Mouse (Mus musculus) intestine, embryonic 16.5 days (tissue): ENCODE results near the gene Morf4l2. TPM values are rescaled to one million over a fixed set of nuclear protein-coding genes. Genes with fewer than 3 reads are reported as not detected.
"Not testable (repeated sequence)": the region's sequence is repeated elsewhere in the genome, so short reads cannot be mapped to it uniquely, and the experiment has no call there.

Experiments
- ATAC-seq: fragments of 200-750 bp; cut with Nextera tagmentation; 2 replicates; pipeline ENCODE4 v1.8.0; 2017; ENCODE audit warnings: moderate TSS enrichment, moderate library complexity
- H3K27ac ChIP-seq: fragments of 300-500 bp; sonication (generic); 2 replicates; pipeline ENCODE4 v1.5.1; 2014; ENCODE audit warnings: mild to moderate bottlenecking, low read length
- H3K27me3 ChIP-seq: fragments of 300-500 bp; sonication (generic); replicated peaks from 2 replicates; pipeline ENCODE4 v1.6.1; 2014; ENCODE audit warnings: low read length, control low read depth, mixed read lengths; ENCODE audit not compliant: control insufficient read depth, insufficient read depth
- H3K36me3 ChIP-seq: fragments of 300-500 bp; sonication (generic); 2 replicates; pipeline ENCODE4 v1.6.1; 2014; ENCODE audit warnings: low read length, control low read depth; ENCODE audit not compliant: control insufficient read depth, insufficient read depth
- H3K4me1 ChIP-seq: fragments of 300-500 bp; sonication (generic); 2 replicates; pipeline ENCODE4 v1.6.1; 2014; ENCODE audit warnings: low read length, control low read depth, mixed read lengths; ENCODE audit not compliant: control insufficient read depth, insufficient read depth
- H3K4me2 ChIP-seq: fragments of 300-500 bp; sonication (generic); 2 replicates; pipeline ENCODE4 v1.6.1; 2014; ENCODE audit warnings: low read depth, low read length, control low read depth
- H3K4me3 ChIP-seq: fragments of 300-500 bp; sonication (generic); 2 replicates; pipeline ENCODE4 v1.5.1; 2014; ENCODE audit warnings: mild to moderate bottlenecking, low read length
- H3K9ac ChIP-seq: fragments of 300-500 bp; sonication (generic); 2 replicates; pipeline ENCODE4 v1.6.1; 2014; ENCODE audit warnings: low read depth, low read length
- H3K9me3 ChIP-seq: fragments of 300-500 bp; sonication (generic); 2 replicates; pipeline ENCODE4 v1.6.1; 2016; ENCODE audit warnings: low read length, control low read depth; ENCODE audit not compliant: control insufficient read depth
- WGBS: fragments of 180-500 bp; shearing (Covaris S2); extraction: QIAGEN DNeasy Blood & Tissue Kit; methylation state at CpG from one replicate; pipeline ENCODE4 v1.1.7; 2014; 5-methylcytosine and 5-hydroxymethylcytosine counted together
- polyA plus RNA-seq: library from polyadenylated mRNA; unstranded; fragments of >200 nt; fragmentation: Nextera tagmentation; extraction: Ambion mirVana; gene quantifications from 2 replicates; pipeline ENCODE4 v1.2.1, GENCODE M21; 2015

Morf4l2 gene
- polyA plus RNA-seq, 1 experiment from 2014 or later = 440 TPM

GRCm38 (mm10) chrX:136708782-136709181 lies 34.7 kb downstream of the Morf4l2 start:
- peak; percentile 43; the same call in 1 of the 2 replicates for ATAC-seq
- WGBS = 33% methylated on average over 14 of the region's 14 CpGs

GRCm38 (mm10) chrX:136708168-136708681 lies 35.3 kb downstream of the Morf4l2 start:
- Histone ChIP-seq H3K9me3 (no peaks in the 10 kb centered on the region), H3K27ac (peak overlapping the region; percentile 65), H3K36me3 (no peaks in the 10 kb centered on the region), H3K4me2 (peak overlapping the region; percentile 59), H3K27me3 (no peaks in the 10 kb centered on the region), H3K4me3 (peak overlapping the region; percentile 56), H3K9ac (peak overlapping the region; percentile 72), H3K4me1 (no peaks in the 10 kb centered on the region)
- peak; percentile 90 for ATAC-seq
- 7% methylated on average over 17 of the region's 18 CpGs for WGBS

More at GRCm38 (mm10) chrX:136708782-136709181, 34.7 kb downstream of the Morf4l2 start:
- Histone ChIP-seq H3K9ac (peak overlapping the region; percentile 72), H3K4me3 (peak overlapping the region; percentile 56), H3K27me3 (no peaks in the 10 kb centered on the region), H3K4me2 (peak overlapping the region; percentile 59), H3K36me3 (no peaks in the 10 kb centered on the region), H3K4me1 (no peaks in the 10 kb centered on the region), H3K9me3 (no peaks in the 10 kb centered on the region), H3K27ac (peak overlapping the region; percentile 65)

GRCm38 (mm10) chrX:136707446-136708167 lies 35.9 kb downstream of the Morf4l2 start, which contains the start of gene Tceal1:
Gene Tceal1, plus strand, starts transcription at chrX:136707982.
- no peaks in the 10 kb centered on the region for H3K9me3 ChIP-seq
- H3K36me3 ChIP-seq = no peaks in the 10 kb centered on the region
- peak within 1 kb of the TSS; percentile 65 for H3K27ac ChIP-seq
- peak within 1 kb of the TSS; percentile 59 for H3K4me2 ChIP-seq
- peak; percentile 93 for ATAC-seq
- H3K9ac ChIP-seq = peak within 1 kb of the TSS; percentile 72
- peak within 1 kb of the TSS; percentile 56 for H3K4me3 ChIP-seq
- H3K4me1 ChIP-seq = no peaks in the 10 kb centered on the region
- no peaks in the 10 kb centered on the region for H3K27me3 ChIP-seq
- 17% methylated on average over 15 of the region's 15 CpGs for WGBS

GRCm38 (mm10) chrX:136693196-136693595 lies 50.3 kb downstream of the Morf4l2 start:
- 82% methylated on average over 5 of the region's 5 CpGs for WGBS
- Histone ChIP-seq H3K9ac (no peak overlapping the region), H3K4me2 (no peak overlapping the region), H3K9me3 (no peaks in the 10 kb centered on the region), H3K4me1 (no peaks in the 10 kb centered on the region), H3K27ac (no peak overlapping the region), H3K36me3 (no peaks in the 10 kb centered on the region), H3K4me3 (no peak overlapping the region), H3K27me3 (no peaks in the 10 kb centered on the region)
- ATAC-seq = no peak

- Histone ChIP-seq H3K9me3 (no peaks in the 10 kb centered on the region), H3K4me3 (no peak overlapping the region), H3K9ac (no peak overlapping the region), H3K36me3 (no peaks in the 10 kb centered on the region), H3K27me3 (no peaks in the 10 kb centered on the region), H3K4me2 (no peak overlapping the region), H3K4me1 (no peaks in the 10 kb centered on the region), H3K27ac (no peak overlapping the region)
- WGBS = 83% methylated on average over 4 of the region's 4 CpGs
- no peak for ATAC-seq
These were observed 51.2 kb downstream of the Morf4l2 start for GRCm38 (mm10) chrX:136692294-136692675.

GRCm38 (mm10) chrX:136691606-136692293 lies 51.7 kb downstream of the Morf4l2 start:
- not testable (repeated sequence) for H3K9ac ChIP-seq, ATAC-seq, H3K9me3 ChIP-seq, H3K4me2 ChIP-seq, H3K36me3 ChIP-seq, H3K4me3 ChIP-seq, H3K4me1 ChIP-seq, H3K27ac ChIP-seq, H3K27me3 ChIP-seq
- WGBS = 66% methylated on average over 3 of the region's 3 CpGs

Other genes with a start within 250 kb of the Morf4l2 start
- 0.17 TPM in 1 of 2 replicates, not detected in the other for gene Kir3dl1, start 225.7 kb downstream of the Morf4l2 start, polyA plus RNA-seq
- not detected in 2 replicates for gene Kir3dl2, start 199.6 kb downstream of the Morf4l2 start, polyA plus RNA-seq
- 5.6 and 5.9 TPM in 2 replicates for gene Tceal3, start 152.8 kb downstream of the Morf4l2 start, polyA plus RNA-seq
- 5.8 and 6.5 TPM in 2 replicates for gene Tceal1, start 35.7 kb downstream of the Morf4l2 start, polyA plus RNA-seq
- not detected in 2 replicates for gene Glra4, start 36.5 kb upstream of the Morf4l2 start, polyA plus RNA-seq
- gene Plp1, start 79.0 kb upstream of the Morf4l2 start, polyA plus RNA-seq = 3.9 and 4.2 TPM in 2 replicates
- 0.37 and 0.44 TPM in 2 replicates for gene Rab9b, start 125.1 kb upstream of the Morf4l2 start, polyA plus RNA-seq
- gene H2bfm, start 183.6 kb upstream of the Morf4l2 start, polyA plus RNA-seq = not detected in 2 replicates
- 39.5 and 39.9 TPM in 2 replicates for gene Tmsb15b2, start 231.8 kb upstream of the Morf4l2 start, polyA plus RNA-seq
- 3.9 TPM in 2 replicates for gene Tmsb15l, start 233.2 kb upstream of the Morf4l2 start, polyA plus RNA-seq
- gene Tmsb15b1, start 233.2 kb upstream of the Morf4l2 start, polyA plus RNA-seq = 19.4 and 21.6 TPM in 2 replicates
- gene Zcchc18, start 249.5 kb upstream of the Morf4l2 start, polyA plus RNA-seq = 12.7 and 14.3 TPM in 2 replicates